Mouse (Mus musculus): Measurements from ENCODE around the gene BC080695. TPM values are rescaled to one million over a fixed set of nuclear protein-coding genes. Genes with fewer than 3 reads are reported as not detected.

The BC080695 gene
- polyA plus RNA-seq (2014; fragmentation: Illumina TruSeq; extraction: RNeasy Lipid Tissue Mini Kit (QIAGEN cat#74804); ENCODE audit: low read depth, low replicate concordance), result not detected

DNA sequence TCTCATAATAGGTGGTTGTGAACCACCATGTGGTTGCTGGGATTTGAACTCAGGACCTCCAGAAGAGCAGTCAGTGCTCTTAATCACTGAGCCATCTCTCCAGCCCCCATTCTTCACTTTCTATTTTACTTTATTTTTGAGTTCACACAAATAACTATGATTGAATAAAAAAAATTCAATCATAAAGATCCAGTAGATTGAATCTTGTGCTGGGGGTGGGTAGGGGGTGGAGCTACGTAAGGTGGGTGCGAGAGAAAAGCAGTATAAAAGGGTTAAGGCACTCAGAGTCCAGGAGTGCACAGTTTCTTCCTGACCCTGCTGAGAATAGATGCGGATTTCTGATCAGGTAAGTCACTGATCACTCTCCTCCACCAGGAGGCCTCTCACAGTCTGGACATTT is at the start of gene BC080695, which contains the start of gene Gm13057:
Gene BC080695, plus strand, starts transcription at position 301 of the 400 bp plus-strand sequence.
Gene Gm13057, plus strand, starts transcription at position 310 of the 400 bp plus-strand sequence.

GRCm38 (mm10) chr4:143511043-143511442 is 40.5 kb upstream of the BC080695 start, which contains the start of gene Gm13043:
Gene Gm13043 (plus strand): TSS chr4:143511343.

GRCm38 (mm10) chr4:143535654-143536053 is 15.8 kb upstream of the BC080695 start, which contains the start of gene Gm13040:
Gene Gm13040 (plus strand): TSS chr4:143535954.

GRCm38 (mm10) chr4:143614703-143615102 is 63.2 kb downstream of the BC080695 start, which contains the start of gene Gm13083:
Gene Gm13083 (plus strand): TSS chr4:143615003.

Other genes starting within 250 kb of the BC080695 start
- not detected for gene Lrrc38, start 201.9 kb upstream of the BC080695 start, polyA plus RNA-seq (2014; fragmentation: Illumina TruSeq; extraction: RNeasy Lipid Tissue Mini Kit (QIAGEN cat#74804); ENCODE audit: low read depth, low replicate concordance)
- gene Pramel1, start 157.3 kb upstream of the BC080695 start, polyA plus RNA-seq (2014; fragmentation: Illumina TruSeq; extraction: RNeasy Lipid Tissue Mini Kit (QIAGEN cat#74804); ENCODE audit: low read depth, low replicate concordance), result not detected
- 5.3 TPM for gene Pramef8, start 139.3 kb upstream of the BC080695 start, polyA plus RNA-seq (2014; fragmentation: Illumina TruSeq; extraction: RNeasy Lipid Tissue Mini Kit (QIAGEN cat#74804); ENCODE audit: low read depth, low replicate concordance)
- not detected for gene Oog4, start 101.4 kb upstream of the BC080695 start, polyA plus RNA-seq (2014; fragmentation: Illumina TruSeq; extraction: RNeasy Lipid Tissue Mini Kit (QIAGEN cat#74804); ENCODE audit: low read depth, low replicate concordance)
- gene Gm13043, start 40.4 kb upstream of the BC080695 start, polyA plus RNA-seq (2014; fragmentation: Illumina TruSeq; extraction: RNeasy Lipid Tissue Mini Kit (QIAGEN cat#74804); ENCODE audit: low read depth, low replicate concordance), result not detected
- gene Gm13040, start 15.7 kb upstream of the BC080695 start, polyA plus RNA-seq (2014; fragmentation: Illumina TruSeq; extraction: RNeasy Lipid Tissue Mini Kit (QIAGEN cat#74804); ENCODE audit: low read depth, low replicate concordance), result not detected
- not detected for gene Gm13057, start within 50 bp of the BC080695 start, polyA plus RNA-seq (2014; fragmentation: Illumina TruSeq; extraction: RNeasy Lipid Tissue Mini Kit (QIAGEN cat#74804); ENCODE audit: low read depth, low replicate concordance)
- not detected for gene Gm13083, start 63.3 kb downstream of the BC080695 start, polyA plus RNA-seq (2014; fragmentation: Illumina TruSeq; extraction: RNeasy Lipid Tissue Mini Kit (QIAGEN cat#74804); ENCODE audit: low read depth, low replicate concordance)
- gene Gm13088, start 105.5 kb downstream of the BC080695 start, polyA plus RNA-seq (2014; fragmentation: Illumina TruSeq; extraction: RNeasy Lipid Tissue Mini Kit (QIAGEN cat#74804); ENCODE audit: low read depth, low replicate concordance), result not detected
- gene Gm13089, start 151.0 kb downstream of the BC080695 start, polyA plus RNA-seq (2014; fragmentation: Illumina TruSeq; extraction: RNeasy Lipid Tissue Mini Kit (QIAGEN cat#74804); ENCODE audit: low read depth, low replicate concordance), result not detected
- not detected for gene Gm13078, start 167.8 kb downstream of the BC080695 start, polyA plus RNA-seq (2014; fragmentation: Illumina TruSeq; extraction: RNeasy Lipid Tissue Mini Kit (QIAGEN cat#74804); ENCODE audit: low read depth, low replicate concordance)
- not detected for gene Gm13023, start 237.7 kb downstream of the BC080695 start, polyA plus RNA-seq (2014; fragmentation: Illumina TruSeq; extraction: RNeasy Lipid Tissue Mini Kit (QIAGEN cat#74804); ENCODE audit: low read depth, low replicate concordance)